Mouse (Mus musculus) liver, adult 2 months (tissue): ENCODE measurements around the gene Col18a1.

Source experiments
- CTCF ChIP-seq: fragments of 200-500 bp; IDR thresholded peaks from 2 replicates; pipeline ENCODE4 v1.5.1; 2011; ENCODE audit warnings: low read depth, low read length, control low read depth
- POLR2A ChIP-seq: fragments of 200-500 bp; IDR thresholded peaks from 2 replicates; pipeline ENCODE4 v1.6.1; 2011; ENCODE audit warnings: low read length, control low read depth; ENCODE audit not compliant: insufficient read depth; ENCODE audit errors: extremely low read depth

DNA sequence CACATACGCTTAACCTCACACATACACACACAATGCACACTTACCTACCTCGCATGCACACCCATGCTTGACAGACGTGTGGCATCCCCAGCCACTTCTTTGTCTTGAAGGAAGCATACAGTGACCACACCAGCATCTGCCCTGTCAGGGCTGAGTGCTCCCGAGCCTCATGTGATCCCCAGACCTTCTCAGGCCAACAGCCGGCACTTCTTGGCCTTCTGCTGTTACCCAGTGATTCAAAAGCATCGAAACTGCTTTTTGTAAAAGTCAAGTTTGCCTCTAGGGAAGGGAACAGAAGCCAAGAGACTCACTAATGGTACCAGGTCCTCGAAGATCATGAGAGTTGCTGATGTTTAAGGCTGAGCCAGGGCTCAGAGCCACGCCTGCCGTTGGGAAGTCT is 33.9 kb upstream of the Col18a1 start:
- no peak for TF ChIP-seq POLR2A
- no peak for TF ChIP-seq CTCF
